Mouse (Mus musculus) stomach, embryonic 16.5 days (tissue): ENCODE measurements around the gene Mpped1. TPM values are rescaled to one million over a fixed set of nuclear protein-coding genes. Genes with fewer than 3 reads are reported as not detected.

Experiments used
- ATAC-seq: fragments of 200-750 bp; cut with Nextera tagmentation; 2 replicates; pipeline ENCODE4 v1.8.0; 2017; ENCODE audit warnings: moderate number of reproducible peaks, moderate TSS enrichment; ENCODE audit not compliant: insufficient read depth, low FRiP score
- H3K27ac ChIP-seq: fragments of 300-500 bp; sonication (generic); 2 replicates; pipeline ENCODE4 v1.5.1; 2014; ENCODE audit warnings: low read length
- H3K27me3 ChIP-seq: fragments of 300-500 bp; sonication (generic); 2 replicates; pipeline ENCODE4 v1.6.1; 2014; ENCODE audit warnings: low read length, control low read depth, mixed read lengths; ENCODE audit not compliant: control insufficient read depth, insufficient read depth
- H3K36me3 ChIP-seq: fragments of 300-500 bp; sonication (generic); 2 replicates; pipeline ENCODE4 v1.6.1; 2014; ENCODE audit warnings: low read length; ENCODE audit not compliant: control insufficient read depth, insufficient read depth
- H3K4me1 ChIP-seq: fragments of 300-500 bp; sonication (generic); 2 replicates; pipeline ENCODE4 v1.6.1; 2014; ENCODE audit warnings: low read length, control low read depth, mixed read lengths; ENCODE audit not compliant: control insufficient read depth, insufficient read depth
- H3K4me2 ChIP-seq: fragments of 300-500 bp; sonication (generic); 2 replicates; pipeline ENCODE4 v1.6.1; 2014; ENCODE audit warnings: low read depth, low read length, mixed read lengths
- H3K4me3 ChIP-seq: fragments of 300-500 bp; sonication (generic); replicated peaks from 2 replicates; pipeline ENCODE4 v1.5.1; 2014; ENCODE audit warnings: mild to moderate bottlenecking, low read length
- H3K9ac ChIP-seq: fragments of 300-500 bp; sonication (generic); 2 replicates; pipeline ENCODE4 v1.6.1; 2014; ENCODE audit warnings: low read length
- H3K9me3 ChIP-seq: fragments of 300-500 bp; sonication (generic); replicated peaks from 2 replicates; pipeline ENCODE4 v1.6.1; 2016; ENCODE audit warnings: low read length, control low read depth; ENCODE audit not compliant: control insufficient read depth
- WGBS: fragments of 180-500 bp; shearing (Covaris S2); extraction: QIAGEN DNeasy Blood & Tissue Kit; methylation state at CpG from one replicate; pipeline ENCODE4 v1.1.7; 2014; 5-methylcytosine and 5-hydroxymethylcytosine counted together
- polyA plus RNA-seq: library from polyadenylated mRNA; unstranded; fragments of >200 nt; fragmentation: Nextera tagmentation; extraction: Ambion mirVana; gene quantifications from 2 replicates; pipeline ENCODE4 v1.2.1, GENCODE M21; 2015

The Mpped1 gene
- polyA plus RNA-seq, 1 experiment from 2014 or later: 0.61 TPM

GRCm38 (mm10) chr15:83779855-83780740 lies 831 bp downstream of the Mpped1 start:
- Histone ChIP-seq H3K4me1 (no peaks in the 10 kb centered on the region), H3K36me3 (no peaks in the 10 kb centered on the region), H3K27ac (no peak overlapping the region), H3K4me2 (peak overlapping the region; percentile 83), H3K9me3 (no peaks in the 10 kb centered on the region), H3K9ac (peak overlapping the region; percentile 66), H3K4me3 (peak overlapping the region; percentile 50), H3K27me3 (peaks cover 41% of the 10 kb centered on the region)
- ATAC-seq: peak; percentile 29; the same call in 1 of the 2 replicates
- 1% methylated on average over 39 of the region's 92 CpGs for WGBS

GRCm38 (mm10) chr15:83781304-83781703 lies 2.0 kb downstream of the Mpped1 start:
- no peak for ATAC-seq
- Histone ChIP-seq H3K4me2 (no peak overlapping the region), H3K4me1 (no peaks in the 10 kb centered on the region), H3K36me3 (no peaks in the 10 kb centered on the region), H3K4me3 (no peak overlapping the region), H3K27me3 (peaks cover 41% of the 10 kb centered on the region), H3K9ac (no peak overlapping the region), H3K27ac (no peak overlapping the region), H3K9me3 (no peaks in the 10 kb centered on the region)
- 78% methylated on average over 11 of the region's 11 CpGs for WGBS

- WGBS: 66% methylated on average over 9 of the region's 9 CpGs
- no peak overlapping the region for H3K27ac ChIP-seq
- no peak overlapping the region for H3K4me3 ChIP-seq
- no peak for ATAC-seq
- no peaks in the 10 kb centered on the region for H3K36me3 ChIP-seq
- H3K4me1 ChIP-seq: no peaks in the 10 kb centered on the region
- no peak overlapping the region for H3K4me2 ChIP-seq
- H3K9ac ChIP-seq: no peak overlapping the region
- H3K9me3 ChIP-seq: no peaks in the 10 kb centered on the region
- H3K27me3 ChIP-seq: peaks cover 41% of the 10 kb centered on the region
These were observed 3.0 kb downstream of the Mpped1 start for GRCm38 (mm10) chr15:83782284-83782683.

GRCm38 (mm10) chr15:83784772-83785171 lies 5.5 kb downstream of the Mpped1 start:
- Histone ChIP-seq H3K27me3 (peaks cover 24% of the 10 kb centered on the region), H3K9me3 (no peaks in the 10 kb centered on the region), H3K4me3 (no peak overlapping the region), H3K36me3 (no peaks in the 10 kb centered on the region), H3K4me2 (no peak overlapping the region), H3K4me1 (no peaks in the 10 kb centered on the region), H3K27ac (no peak overlapping the region), H3K9ac (no peak overlapping the region)
- ATAC-seq: no peak
- WGBS: 72% methylated on average over 9 of the region's 9 CpGs

- 69% methylated on average over 9 of the region's 9 CpGs for WGBS
These were observed 9.8 kb downstream of the Mpped1 start for GRCm38 (mm10) chr15:83789046-83789445.

DNA sequence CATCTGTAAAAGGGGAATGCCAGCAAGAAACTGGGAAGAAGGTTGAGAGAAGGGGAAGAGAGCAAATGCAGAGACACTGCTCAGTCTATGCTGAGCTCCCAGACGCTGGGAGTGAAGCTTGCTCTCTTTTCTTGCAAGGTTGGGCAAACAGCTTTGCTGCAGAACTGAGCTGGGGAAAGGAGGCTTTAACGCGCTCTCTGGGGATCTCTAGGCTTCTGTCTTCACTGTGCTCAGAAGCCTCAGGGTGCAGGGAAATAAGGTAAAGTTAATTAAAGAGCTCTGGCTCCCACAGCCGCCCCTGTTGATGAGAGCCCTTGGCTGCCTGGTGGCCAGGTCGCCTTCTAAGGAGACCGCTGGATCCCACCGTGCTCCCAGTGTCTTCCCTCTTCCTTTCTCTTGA lies 17.7 kb downstream of the Mpped1 start:
- no peak overlapping the region for H3K27ac ChIP-seq
- no peak for ATAC-seq
- no peak overlapping the region for H3K4me3 ChIP-seq
- no peaks in the 10 kb centered on the region for H3K27me3 ChIP-seq
- H3K4me1 ChIP-seq: no peaks in the 10 kb centered on the region
- H3K9me3 ChIP-seq: no peaks in the 10 kb centered on the region
- 71% methylated on average over 7 of the region's 7 CpGs for WGBS
- no peak overlapping the region for H3K4me2 ChIP-seq
- no peaks in the 10 kb centered on the region for H3K36me3 ChIP-seq
- H3K9ac ChIP-seq: no peak overlapping the region

More at GRCm38 (mm10) chr15:83789046-83789445, 9.8 kb downstream of the Mpped1 start:
- H3K9ac ChIP-seq: no peak overlapping the region
- H3K9me3 ChIP-seq: no peaks in the 10 kb centered on the region
- no peaks in the 10 kb centered on the region for H3K4me1 ChIP-seq
- no peak overlapping the region for H3K27ac ChIP-seq
- H3K36me3 ChIP-seq: no peaks in the 10 kb centered on the region
- no peaks in the 10 kb centered on the region for H3K27me3 ChIP-seq
- H3K4me2 ChIP-seq: no peak overlapping the region
- ATAC-seq: no peak
- no peak overlapping the region for H3K4me3 ChIP-seq

GRCm38 (mm10) chr15:83798964-83799363 lies 19.7 kb downstream of the Mpped1 start:
- H3K27ac ChIP-seq: no peak overlapping the region
- H3K4me3 ChIP-seq: no peak overlapping the region
- no peaks in the 10 kb centered on the region for H3K27me3 ChIP-seq
- ATAC-seq: no peak
- no peak overlapping the region for H3K9ac ChIP-seq
- no peaks in the 10 kb centered on the region for H3K36me3 ChIP-seq
- WGBS: 81% methylated on average over 11 of the region's 11 CpGs
- no peaks in the 10 kb centered on the region for H3K4me1 ChIP-seq
- no peak overlapping the region for H3K4me2 ChIP-seq
- H3K9me3 ChIP-seq: no peaks in the 10 kb centered on the region

DNA sequence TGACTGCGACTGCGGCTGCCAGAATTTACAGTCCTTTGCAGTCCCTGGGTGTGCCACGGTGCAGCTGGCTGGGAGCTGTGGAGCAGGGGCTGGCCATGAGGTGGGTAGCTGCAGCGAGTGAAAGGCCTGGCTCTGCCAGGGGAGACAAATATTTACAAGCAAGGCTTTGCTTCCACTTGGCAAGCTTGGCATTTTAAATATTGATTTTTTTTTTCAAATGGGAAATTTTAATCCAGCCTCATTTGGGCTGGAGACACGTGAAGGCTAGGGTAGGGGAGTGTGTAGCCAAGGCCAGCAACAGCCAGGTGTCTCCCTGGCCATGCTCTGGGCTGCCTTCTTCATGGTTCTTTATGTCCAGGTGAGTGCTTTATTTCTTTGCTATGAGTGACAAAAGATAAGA lies 21.7 kb downstream of the Mpped1 start:
- 48% methylated on average over 5 of the region's 5 CpGs for WGBS
- H3K36me3 ChIP-seq: no peaks in the 10 kb centered on the region
- no peak overlapping the region for H3K27ac ChIP-seq
- ATAC-seq: no peak
- H3K4me3 ChIP-seq: no peak overlapping the region
- H3K9ac ChIP-seq: no peak overlapping the region
- no peaks in the 10 kb centered on the region for H3K4me1 ChIP-seq
- H3K27me3 ChIP-seq: no peaks in the 10 kb centered on the region
- no peaks in the 10 kb centered on the region for H3K9me3 ChIP-seq
- no peak overlapping the region for H3K4me2 ChIP-seq

DNA sequence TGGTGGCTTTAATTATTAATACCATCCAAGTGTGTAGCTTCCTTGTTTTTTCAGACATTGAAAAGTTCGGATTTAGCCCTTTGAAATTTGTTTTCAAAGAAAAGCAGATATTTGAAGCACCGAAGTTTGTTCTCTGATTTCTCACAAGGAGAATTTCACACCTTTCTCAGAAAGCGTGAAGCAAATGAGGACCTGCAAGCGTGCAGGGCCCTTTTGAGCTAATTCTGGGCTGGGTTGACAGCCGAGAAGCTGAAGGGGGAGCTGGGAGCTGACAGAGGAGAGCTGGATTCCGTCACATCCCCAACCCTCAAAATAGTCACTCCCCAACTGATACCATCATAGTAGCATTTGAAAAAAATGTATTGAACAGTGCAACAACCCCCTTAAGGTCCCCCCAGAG lies 34.8 kb downstream of the Mpped1 start:
- Histone ChIP-seq H3K9ac (no peak overlapping the region), H3K9me3 (0 out of 2 replicates have a peak, but pooled peaks cover 2% of the 10 kb centered on the region), H3K36me3 (no peaks in the 10 kb centered on the region), H3K4me1 (no peaks in the 10 kb centered on the region), H3K27ac (no peak overlapping the region), H3K4me2 (no peak overlapping the region), H3K27me3 (no peaks in the 10 kb centered on the region), H3K4me3 (no peak overlapping the region)
- 57% methylated on average over 6 of the region's 6 CpGs for WGBS
- no peak for ATAC-seq
